Mouse (Mus musculus) mouse trophoblast stem cell (cell line): Measurements from ENCODE around the gene Lyzl4.

ENCODE experiments used
- in situ Hi-C, 2 experiments: fragments of 300-500 bp; cut with MseI, MboI; formaldehyde crosslinking; loops; 2 replicates in 1 of 2; 3 replicates in 1 of 2; pipeline ENCODE4 v1.15.1; 2025

The Lyzl4 gene

GRCm38 (mm10) chr9:121642001-121642400, at the start of gene Lyzl4:
Lyzl4 (minus strand) TSS chr9:121642096.
- in situ Hi-C loops = no loop called here

GRCm38 (mm10) chr9:121690734-121691133, 48.8 kb upstream of the Lyzl4 start:
- in situ Hi-C loops = no loop called here

GRCm38 (mm10) chr9:121690200-121690651, 48.3 kb upstream of the Lyzl4 start:
- in situ Hi-C loops = no loop called here

DNA sequence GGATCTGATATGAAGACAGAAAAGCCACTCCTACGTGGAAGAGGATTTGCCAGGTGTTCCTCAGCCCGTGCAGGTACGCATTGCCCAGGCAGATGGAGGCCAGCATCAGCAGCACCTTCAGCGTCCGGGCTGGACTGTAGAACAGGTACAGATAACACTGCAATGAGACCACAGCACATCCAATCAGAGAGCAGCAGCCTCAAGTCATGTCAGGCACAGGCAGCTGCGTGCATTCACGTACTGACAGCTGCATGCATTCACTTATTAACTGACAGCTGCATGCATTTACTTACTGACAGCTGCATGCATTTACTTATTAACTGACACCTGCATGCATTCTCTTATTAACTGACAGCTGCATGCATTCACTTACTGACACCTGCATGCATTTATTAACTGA, 42.8 kb upstream of the Lyzl4 start:
- in situ Hi-C loops = loop anchor here in 1 of 2 experiments (5.0 kb wide), 1 partner anchor 207 kb away; no protein-coding TSS in a partner anchor

GRCm38 (mm10) chr9:121682037-121682680, 40.3 kb upstream of the Lyzl4 start:
- in situ Hi-C loops = loop anchor here in 1 of 2 experiments (5.0 kb wide), 1 partner anchor 205 kb away; no protein-coding TSS in a partner anchor

DNA sequence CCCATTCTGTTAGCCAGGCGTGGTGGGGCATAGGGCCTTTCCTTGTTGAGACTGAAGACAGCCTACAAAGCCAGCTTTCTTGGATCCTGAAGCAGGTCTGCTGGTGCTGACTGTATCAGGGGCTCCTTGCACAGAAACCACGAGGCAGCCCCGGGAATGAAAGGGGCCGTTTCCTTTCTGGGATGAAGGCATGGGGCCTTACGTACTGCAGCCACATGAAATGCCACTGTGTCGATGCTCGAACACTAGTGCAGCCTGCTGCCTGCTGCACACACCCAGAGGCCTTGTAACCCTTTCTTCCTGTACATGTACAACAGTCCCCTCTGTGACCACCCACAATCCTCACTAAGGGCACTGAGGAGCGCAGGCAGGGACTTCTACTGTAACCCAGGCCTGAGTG, 39.3 kb upstream of the Lyzl4 start:
- in situ Hi-C loops = loop anchor here in 1 of 2 experiments (5.0 kb wide), 1 partner anchor 204 kb away; no protein-coding TSS in a partner anchor

- in situ Hi-C loops = no loop called here
Measured at GRCm38 (mm10) chr9:121679549-121679948, 37.7 kb upstream of the Lyzl4 start.

DNA sequence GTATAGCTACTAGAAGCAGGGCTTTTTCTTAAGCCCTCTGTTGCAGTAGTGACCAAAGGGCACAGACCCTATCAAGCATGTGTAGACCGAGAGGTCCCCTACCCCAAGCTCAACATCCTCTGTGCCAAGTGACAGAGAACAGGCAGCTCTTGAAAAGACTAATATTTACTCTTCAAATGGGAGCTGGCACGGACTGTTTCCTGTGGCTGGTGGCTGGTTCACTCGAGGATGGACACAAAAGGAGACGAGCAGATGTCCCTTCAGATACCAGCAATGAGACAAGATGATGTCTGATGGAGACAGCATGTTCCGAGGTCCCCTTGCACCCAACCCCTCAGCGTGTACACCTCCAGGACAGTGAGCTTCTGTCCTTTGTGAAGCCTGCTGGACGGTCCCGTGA, 35.6 kb upstream of the Lyzl4 start:
- in situ Hi-C loops = no loop called here

GRCm38 (mm10) chr9:121677069-121677468, 35.2 kb upstream of the Lyzl4 start:
- in situ Hi-C loops = no loop called here

- in situ Hi-C loops = no loop called here
Measured at GRCm38 (mm10) chr9:121675556-121675955, 33.7 kb upstream of the Lyzl4 start.

- in situ Hi-C loops = no loop called here
Measured at GRCm38 (mm10) chr9:121675011-121675410, 33.1 kb upstream of the Lyzl4 start.

DNA sequence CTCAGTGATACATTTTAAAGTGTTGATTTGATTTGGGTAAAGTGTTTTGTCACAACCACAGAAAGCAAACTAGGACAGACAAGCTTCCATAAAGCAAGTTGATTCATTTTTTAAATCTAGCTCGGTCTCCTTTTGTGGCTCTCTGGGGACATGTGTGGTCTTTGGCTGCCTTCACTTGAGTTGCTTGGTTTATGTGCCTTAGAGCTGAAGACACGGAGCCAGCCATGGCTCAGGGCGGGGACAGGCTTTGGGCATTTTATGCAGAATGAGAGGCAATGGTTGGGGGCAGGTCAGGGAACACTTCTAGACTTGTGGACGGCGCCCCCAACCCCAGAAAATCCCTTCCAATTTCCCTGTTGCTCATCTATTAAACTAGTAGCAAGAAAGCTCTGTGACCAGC, 31.8 kb upstream of the Lyzl4 start:
- in situ Hi-C loops = no loop called here

GRCm38 (mm10) chr9:121672311-121672710, 30.4 kb upstream of the Lyzl4 start:
- in situ Hi-C loops = no loop called here

DNA sequence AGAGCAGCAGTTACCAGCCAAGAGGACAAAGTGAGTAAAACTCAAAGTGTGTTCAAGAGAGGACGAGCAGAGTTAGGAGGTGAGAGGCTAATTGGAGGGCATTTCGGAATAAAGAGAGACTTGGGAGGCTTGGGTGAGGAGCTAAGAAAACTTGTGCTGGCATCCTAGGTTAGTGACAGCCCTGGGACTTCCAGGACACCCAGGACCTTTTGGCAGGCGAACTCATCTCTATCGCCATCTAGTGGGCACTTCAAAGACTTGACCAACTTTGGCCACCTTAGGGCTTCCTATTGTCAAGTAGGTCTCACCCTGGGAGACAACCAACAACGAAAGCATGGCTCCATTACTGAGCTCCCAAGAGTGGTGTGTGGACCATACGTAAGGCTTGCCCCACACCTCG, 29.4 kb upstream of the Lyzl4 start:
- in situ Hi-C loops = no loop called here

DNA sequence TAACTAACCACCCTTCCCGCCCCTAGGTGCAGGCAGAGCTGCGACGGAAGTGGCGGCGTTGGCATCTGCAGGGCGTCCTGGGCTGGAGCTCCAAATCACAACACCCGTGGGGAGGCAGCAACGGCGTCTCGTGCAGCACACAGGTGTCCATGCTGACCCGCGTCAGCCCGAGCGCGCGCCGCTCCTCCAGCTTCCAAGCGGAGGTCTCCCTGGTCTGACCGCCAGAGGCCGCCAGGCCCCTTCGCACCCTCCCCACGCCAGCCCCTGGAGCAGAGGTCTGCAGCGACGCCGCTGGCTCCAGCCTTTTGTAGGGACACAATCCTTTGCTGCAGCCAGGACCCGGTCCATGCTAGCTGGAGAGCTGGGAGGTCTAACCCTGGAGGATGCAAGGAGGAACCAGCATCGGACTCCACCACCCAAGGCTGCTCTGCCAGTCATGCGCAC, 27.5 kb upstream of the Lyzl4 start:
- in situ Hi-C loops = no loop called here

- in situ Hi-C loops = no loop called here
Measured at GRCm38 (mm10) chr9:121667822-121668221, 25.9 kb upstream of the Lyzl4 start.

- in situ Hi-C loops = no loop called here
Measured at GRCm38 (mm10) chr9:121666957-121667630, 25.2 kb upstream of the Lyzl4 start.

GRCm38 (mm10) chr9:121664104-121664503, 22.2 kb upstream of the Lyzl4 start:
- in situ Hi-C loops = no loop called here

DNA sequence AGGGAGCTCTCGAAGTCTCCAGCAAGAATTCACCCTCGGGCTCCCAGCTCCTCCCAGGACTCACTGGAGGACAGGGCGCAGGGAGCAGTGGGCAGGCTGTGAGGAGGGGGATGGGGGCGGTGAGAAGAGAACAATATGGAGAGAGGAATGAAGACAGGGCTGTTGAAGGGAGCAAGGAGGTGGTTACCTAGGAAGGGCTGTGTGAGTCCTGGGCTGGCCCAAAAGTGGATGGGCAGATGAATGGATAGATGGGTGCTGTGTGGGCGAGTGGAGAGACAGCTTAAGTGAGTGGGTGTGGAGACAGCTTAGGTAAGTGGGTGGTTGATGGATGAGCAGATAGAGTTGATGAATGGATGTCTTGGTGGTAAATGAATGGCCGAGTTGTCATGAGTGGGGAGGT, 21.6 kb upstream of the Lyzl4 start:
- in situ Hi-C loops = no loop called here

DNA sequence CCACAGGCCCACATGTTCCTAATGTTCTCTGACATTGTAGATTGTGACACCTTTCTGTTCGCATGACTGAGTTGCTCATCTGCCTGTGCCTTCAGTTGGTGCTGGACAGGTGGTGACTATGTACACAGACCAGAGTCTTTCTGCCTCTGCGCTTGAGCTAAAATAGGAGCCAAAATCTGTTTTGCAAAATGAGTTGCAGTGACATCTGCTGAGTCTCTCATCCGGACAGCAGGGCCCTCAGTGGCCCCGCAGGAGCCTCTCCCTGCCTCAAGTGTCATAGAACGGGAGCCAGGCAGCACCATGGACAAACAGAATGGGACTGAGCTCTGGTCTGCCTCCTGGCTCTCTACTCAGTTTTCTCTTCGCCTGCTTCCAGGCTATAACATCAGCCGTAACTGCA, 17.9 kb upstream of the Lyzl4 start:
- in situ Hi-C loops = no loop called here

DNA sequence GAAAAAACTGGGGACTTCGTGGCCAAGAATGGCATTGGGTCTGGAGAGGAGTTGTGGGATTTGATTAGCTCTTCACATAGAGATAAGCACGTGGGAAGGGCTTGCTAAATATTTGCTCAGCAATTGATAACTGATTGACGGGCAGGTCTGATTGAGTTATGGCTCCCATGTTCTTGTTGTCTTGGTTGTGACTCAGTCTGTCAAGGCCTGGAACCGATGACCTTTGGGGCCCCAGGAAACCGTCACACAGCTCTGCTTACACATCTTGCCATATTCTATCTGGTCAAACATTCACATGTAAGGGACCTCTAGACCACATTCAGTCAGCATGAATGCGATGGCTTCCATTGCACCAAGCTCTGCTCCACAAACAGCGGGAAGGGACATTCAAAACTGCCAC, 16.4 kb upstream of the Lyzl4 start:
- in situ Hi-C loops = no loop called here

GRCm38 (mm10) chr9:121657143-121657542, 15.2 kb upstream of the Lyzl4 start:
- in situ Hi-C loops = no loop called here

DNA sequence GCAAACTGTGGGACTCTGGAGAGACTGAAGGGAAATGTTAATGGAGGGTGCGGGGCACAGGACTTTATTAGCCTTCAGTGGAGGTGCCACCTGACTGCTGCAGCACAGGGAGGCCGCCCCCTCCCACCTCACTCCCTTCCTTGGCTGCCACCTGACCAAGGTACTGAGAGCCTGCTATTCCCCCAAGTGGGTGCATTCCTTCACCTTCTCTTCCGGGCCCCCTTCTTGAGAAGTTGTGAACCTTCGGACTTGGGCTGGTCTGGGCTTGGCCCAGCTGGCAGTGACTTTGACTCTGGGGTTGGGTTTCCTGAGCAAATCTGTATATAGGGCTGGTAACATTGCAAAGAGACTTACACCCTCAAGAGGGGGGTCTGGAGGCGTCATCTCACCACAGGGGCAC, 14.4 kb upstream of the Lyzl4 start:
- in situ Hi-C loops = no loop called here
